Mouse (Mus musculus): ENCODE measurements around the gene Pla2g2e. TPM values are rescaled to one million over a fixed set of nuclear protein-coding genes. Genes with fewer than 3 reads are reported as not detected.
"Not testable (repeated sequence)": the region's sequence is repeated elsewhere in the genome, so short reads cannot be mapped to it uniquely, and the experiment has no call there.

Pla2g2e gene
- polyA plus RNA-seq, 1 experiment from 2014 or later: not detected

DNA sequence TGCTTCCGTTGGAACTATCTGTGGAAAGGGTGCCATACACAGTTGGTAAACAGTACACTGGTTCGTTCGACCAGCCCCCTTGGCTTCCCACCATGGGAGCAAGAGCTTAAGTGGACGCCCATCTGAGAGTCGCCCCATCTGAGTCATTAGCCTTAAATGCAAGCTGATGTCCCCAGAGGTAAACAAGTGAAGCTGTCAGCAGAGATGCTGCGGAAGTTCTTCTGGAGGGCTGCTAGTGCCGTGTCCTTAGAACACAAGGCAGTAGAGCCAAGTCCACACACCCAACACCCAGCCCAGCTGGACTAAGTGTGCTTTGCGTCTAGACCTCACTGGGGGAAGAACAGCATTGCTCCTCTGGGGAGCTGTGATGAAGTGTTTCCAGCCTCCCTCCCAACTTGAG, 11.9 kb downstream of the Pla2g2e start:
- 75% methylated on average over 8 of the region's 8 CpGs for WGBS (ENCODE audit: insufficient replicate concordance)
- Histone ChIP-seq H3K27me3 (ENCODE audit: control insufficient read depth, insufficient read depth, low read length) (no peaks in the 10 kb centered on the region), H3K9ac (ENCODE audit: low read depth, low read length) (no peak overlapping the region), H3K36me3 (ENCODE audit: control insufficient read depth, insufficient read depth, low read length) (no peaks in the 10 kb centered on the region), H3K4me3 (ENCODE audit: low read depth, low read length) (no peak overlapping the region), H3K9me3 (replicated peaks; ENCODE audit: control insufficient read depth, low read length) (no peaks in the 10 kb centered on the region), H3K4me1 (ENCODE audit: control insufficient read depth, insufficient read depth, low read length) (no peaks in the 10 kb centered on the region), H3K4me2 (no peak overlapping the region), H3K27ac (ENCODE audit: low read depth, low read length) (no peak overlapping the region)
- no peak for ATAC-seq (replicated peaks; ENCODE audit: insufficient number of reproducible peaks, low FRiP score, low TSS enrichment)

DNA sequence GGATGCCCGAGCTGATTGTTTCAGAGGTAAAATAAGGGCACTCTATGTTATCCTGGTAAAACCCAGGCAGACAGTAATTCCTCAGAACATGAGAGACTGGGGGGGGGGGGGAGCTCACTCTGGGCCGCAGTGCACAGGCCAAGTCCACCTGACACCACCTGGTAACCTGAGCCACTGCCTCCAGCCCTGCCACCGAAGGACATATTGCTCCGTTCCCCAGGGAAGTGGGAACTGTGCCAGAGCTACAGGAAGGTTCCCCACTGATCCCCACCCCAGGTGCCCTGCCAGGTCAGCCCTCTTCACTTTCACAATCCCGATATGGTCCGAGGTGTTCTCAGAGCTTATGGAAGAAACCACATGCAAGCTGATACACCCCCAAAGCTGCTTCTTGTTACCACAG, 14.9 kb downstream of the Pla2g2e start:
- no peak overlapping the region for H3K4me2 ChIP-seq
- H3K9ac ChIP-seq (ENCODE audit: low read depth, low read length): no peak overlapping the region
- WGBS (ENCODE audit: insufficient replicate concordance): 73% methylated on average over 6 of the region's 6 CpGs
- H3K4me3 ChIP-seq (ENCODE audit: low read depth, low read length): no peak overlapping the region
- no peaks in the 10 kb centered on the region for H3K9me3 ChIP-seq (replicated peaks; ENCODE audit: control insufficient read depth, low read length)
- H3K36me3 ChIP-seq (ENCODE audit: control insufficient read depth, insufficient read depth, low read length): no peaks in the 10 kb centered on the region; the same call in 1 of the 2 replicates
- no peak overlapping the region for H3K27ac ChIP-seq (ENCODE audit: low read depth, low read length)
- H3K4me1 ChIP-seq (ENCODE audit: control insufficient read depth, insufficient read depth, low read length): no peaks in the 10 kb centered on the region
- H3K27me3 ChIP-seq (ENCODE audit: control insufficient read depth, insufficient read depth, low read length): no peaks in the 10 kb centered on the region
- no peak for ATAC-seq (replicated peaks; ENCODE audit: insufficient number of reproducible peaks, low FRiP score, low TSS enrichment)

DNA sequence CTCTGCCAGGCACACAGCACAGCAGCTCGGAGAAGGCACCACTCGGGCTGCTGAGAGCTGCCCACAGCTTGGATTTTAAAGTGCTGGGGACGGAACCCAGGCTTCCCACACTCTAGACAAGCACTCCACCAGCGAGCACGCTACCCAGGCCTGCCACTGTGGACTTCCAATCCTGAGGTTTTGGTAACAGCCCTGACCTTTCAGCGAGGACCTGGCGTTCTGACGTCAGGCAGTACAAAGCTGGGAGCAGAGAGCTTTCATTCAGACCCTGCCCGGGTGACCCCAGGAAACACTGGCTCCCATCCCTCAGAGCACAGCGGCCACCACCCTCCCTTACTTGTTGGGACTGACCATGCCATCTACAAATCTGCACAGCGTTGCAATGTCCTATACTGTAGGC, 16.0 kb downstream of the Pla2g2e start:
- not testable (repeated sequence) for H3K9ac ChIP-seq (ENCODE audit: low read depth, low read length); H3K27me3 ChIP-seq (ENCODE audit: control insufficient read depth, insufficient read depth, low read length); H3K9me3 ChIP-seq (replicated peaks; ENCODE audit: control insufficient read depth, low read length); H3K4me3 ChIP-seq (ENCODE audit: low read depth, low read length); H3K4me1 ChIP-seq (ENCODE audit: control insufficient read depth, insufficient read depth, low read length); H3K36me3 ChIP-seq (ENCODE audit: control insufficient read depth, insufficient read depth, low read length); H3K4me2 ChIP-seq; ATAC-seq (replicated peaks; ENCODE audit: insufficient number of reproducible peaks, low FRiP score, low TSS enrichment); H3K27ac ChIP-seq (ENCODE audit: low read depth, low read length)
- WGBS (ENCODE audit: insufficient replicate concordance): 84% methylated on average over 11 of the region's 11 CpGs

DNA sequence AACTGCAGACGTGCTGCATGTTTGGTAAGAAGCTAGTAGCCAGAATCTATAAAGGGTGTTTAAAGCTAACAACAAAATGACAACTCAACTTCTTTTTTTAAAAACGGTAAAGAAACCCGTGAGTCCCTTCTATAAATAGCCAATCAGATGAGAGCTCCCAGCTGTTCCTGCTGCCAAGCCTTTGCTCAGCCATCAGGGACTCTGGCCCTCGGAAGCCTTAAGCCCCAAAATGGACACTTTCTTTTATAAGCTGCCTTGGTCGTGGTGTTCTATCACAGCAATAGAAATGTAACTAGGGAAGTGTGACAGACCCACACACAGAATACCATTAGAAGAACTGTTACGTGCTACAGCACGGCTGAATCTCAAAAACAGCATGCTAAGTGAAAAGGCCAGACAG, 21.6 kb downstream of the Pla2g2e start:
- Histone ChIP-seq H3K4me2 (no peak overlapping the region), H3K9ac (ENCODE audit: low read depth, low read length) (no peak overlapping the region), H3K36me3 (ENCODE audit: control insufficient read depth, insufficient read depth, low read length) (no peaks in the 10 kb centered on the region; the same call in 1 of the 2 replicates), H3K4me3 (ENCODE audit: low read depth, low read length) (no peak overlapping the region), H3K27me3 (ENCODE audit: control insufficient read depth, insufficient read depth, low read length) (no peaks in the 10 kb centered on the region), H3K4me1 (ENCODE audit: control insufficient read depth, insufficient read depth, low read length) (no peaks in the 10 kb centered on the region), H3K9me3 (replicated peaks; ENCODE audit: control insufficient read depth, low read length) (no peaks in the 10 kb centered on the region), H3K27ac (ENCODE audit: low read depth, low read length) (no peak overlapping the region)
- 73% methylated on average over 7 of the region's 7 CpGs for WGBS (ENCODE audit: insufficient replicate concordance)
- no peak for ATAC-seq (replicated peaks; ENCODE audit: insufficient number of reproducible peaks, low FRiP score, low TSS enrichment)

DNA sequence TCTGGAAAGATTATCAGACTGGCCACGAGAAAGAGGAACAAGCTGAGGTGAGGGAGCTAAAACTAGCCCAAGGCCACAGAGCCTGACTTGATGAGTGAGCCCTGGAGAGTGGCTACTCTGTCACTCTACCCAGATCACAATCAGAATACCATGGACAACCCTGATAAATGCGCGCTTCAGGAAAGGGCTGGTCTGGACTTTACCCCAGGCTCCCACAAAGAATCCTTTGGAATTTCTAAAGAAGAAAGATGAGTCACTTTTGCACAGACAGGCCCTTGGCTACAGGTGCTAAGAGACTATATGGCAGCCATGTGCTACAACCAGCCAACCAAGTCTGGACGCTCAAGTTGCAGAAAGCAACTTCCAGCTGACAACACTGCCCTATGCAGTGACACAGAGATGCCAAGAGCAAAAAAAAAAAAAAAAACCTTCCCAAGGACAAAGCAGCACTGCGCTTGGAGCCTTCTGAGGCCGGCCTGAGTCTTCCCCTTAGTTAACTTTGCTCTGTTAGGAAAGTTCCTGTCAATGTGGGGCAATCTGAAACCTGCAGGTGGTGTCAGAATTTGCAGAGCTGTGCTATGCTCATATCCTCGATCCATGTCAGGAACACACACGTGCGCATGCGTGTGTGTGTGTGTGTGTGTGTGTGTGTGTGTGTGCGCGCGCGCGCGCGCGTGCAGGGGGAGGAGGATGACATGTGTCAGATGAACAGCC, 28.0 kb downstream of the Pla2g2e start:
- Histone ChIP-seq H3K9ac (ENCODE audit: low read depth, low read length) (no peak overlapping the region), H3K4me2 (no peak overlapping the region), H3K9me3 (replicated peaks; ENCODE audit: control insufficient read depth, low read length) (no peaks in the 10 kb centered on the region), H3K27ac (ENCODE audit: low read depth, low read length) (no peak overlapping the region), H3K36me3 (ENCODE audit: control insufficient read depth, insufficient read depth, low read length) (peaks cover 3% of the 10 kb centered on the region), H3K4me1 (ENCODE audit: control insufficient read depth, insufficient read depth, low read length) (no peaks in the 10 kb centered on the region), H3K4me3 (ENCODE audit: low read depth, low read length) (no peak overlapping the region), H3K27me3 (ENCODE audit: control insufficient read depth, insufficient read depth, low read length) (no peaks in the 10 kb centered on the region)
- 90% methylated on average over 18 of the region's 18 CpGs for WGBS (ENCODE audit: insufficient replicate concordance)
- no peak for ATAC-seq (replicated peaks; ENCODE audit: insufficient number of reproducible peaks, low FRiP score, low TSS enrichment)

DNA sequence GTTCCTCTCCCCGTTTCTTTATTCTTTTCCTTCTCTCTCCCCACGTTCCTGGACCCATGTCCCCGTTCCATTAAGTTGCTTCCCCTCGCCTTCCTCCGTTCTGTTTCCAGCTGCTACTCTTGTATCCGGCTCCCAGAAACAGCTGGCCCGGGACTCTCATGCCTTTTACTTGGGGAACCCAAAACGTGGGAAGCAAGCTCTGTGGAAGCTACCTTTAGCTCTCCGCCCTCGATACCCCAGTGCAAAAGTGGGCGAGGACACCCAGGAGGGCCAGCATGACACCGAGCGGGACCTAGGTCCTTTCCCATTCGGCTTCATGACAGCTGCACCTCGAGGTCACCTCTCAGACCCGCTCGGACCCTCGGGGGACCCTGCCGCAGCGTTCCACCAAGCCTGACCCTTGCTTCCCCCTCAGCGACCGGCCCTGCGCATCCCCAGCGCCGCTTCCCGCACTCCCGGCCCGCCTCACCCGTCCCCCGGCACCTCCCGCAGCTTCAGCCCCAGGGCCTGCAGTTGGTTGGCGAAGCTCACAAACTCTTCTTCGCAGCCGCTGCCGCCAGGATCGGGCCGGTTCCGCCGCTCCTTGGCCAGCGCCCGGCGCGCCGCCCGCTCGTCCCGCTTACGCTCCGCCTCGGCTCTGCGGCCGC, 35.5 kb downstream of the Pla2g2e start:
- H3K27ac ChIP-seq (ENCODE audit: low read depth, low read length): peak overlapping the region; percentile 41

DNA sequence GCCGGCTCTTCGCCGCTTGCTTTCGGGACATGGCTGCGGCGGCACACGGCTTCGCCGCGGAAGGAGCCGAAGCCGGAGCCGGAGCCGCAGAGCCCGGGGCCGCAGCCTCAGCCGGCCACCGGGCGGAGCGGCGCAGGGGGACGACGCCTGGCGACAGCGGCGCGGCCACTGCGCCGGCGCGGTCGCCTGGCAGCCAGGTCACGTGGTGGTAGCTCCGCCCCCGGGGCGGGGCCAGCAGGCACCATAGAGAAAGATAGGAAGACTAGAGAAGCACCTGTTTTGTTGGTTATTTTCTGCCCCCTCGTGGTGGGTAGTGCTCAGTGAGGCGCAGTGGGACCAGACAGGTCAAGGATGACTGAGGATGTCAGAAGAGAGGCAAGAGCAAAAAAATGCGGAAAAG, 36.1 kb downstream of the Pla2g2e start, which contains the start of gene Otud3:
Gene Otud3 (minus strand): TSS at position 149 of the 400 bp plus-strand sequence.
- peak within 1 kb of the TSS; percentile 41 for H3K27ac ChIP-seq (ENCODE audit: low read depth, low read length)
- H3K4me1 ChIP-seq (ENCODE audit: control insufficient read depth, insufficient read depth, low read length): peaks cover 5% of the 10 kb centered on the region
- H3K27me3 ChIP-seq (ENCODE audit: control insufficient read depth, insufficient read depth, low read length): no peaks in the 10 kb centered on the region
- peak within 1 kb of the TSS; percentile 96 for H3K4me2 ChIP-seq
- no peaks in the 10 kb centered on the region for H3K9me3 ChIP-seq (replicated peaks; ENCODE audit: control insufficient read depth, low read length)
- no peaks in the 10 kb centered on the region for H3K36me3 ChIP-seq (ENCODE audit: control insufficient read depth, insufficient read depth, low read length)
- H3K4me3 ChIP-seq (ENCODE audit: low read depth, low read length): peak within 1 kb of the TSS; percentile 92
- 1% methylated on average over 39 of the region's 39 CpGs for WGBS (ENCODE audit: insufficient replicate concordance)
- peak; percentile 92 for ATAC-seq (replicated peaks; ENCODE audit: insufficient number of reproducible peaks, low FRiP score, low TSS enrichment)
- H3K9ac ChIP-seq (ENCODE audit: low read depth, low read length): peak within 1 kb of the TSS; percentile 91

More for the DNA sequence above, 35.5 kb downstream of the Pla2g2e start:
- H3K4me2 ChIP-seq: peak overlapping the region; percentile 96
- 1% methylated on average over 52 of the region's 52 CpGs for WGBS (ENCODE audit: insufficient replicate concordance)
- H3K9me3 ChIP-seq (replicated peaks; ENCODE audit: control insufficient read depth, low read length): no peaks in the 10 kb centered on the region
- ATAC-seq (replicated peaks; ENCODE audit: insufficient number of reproducible peaks, low FRiP score, low TSS enrichment): peak; percentile 60
- peak overlapping the region; percentile 92 for H3K4me3 ChIP-seq (ENCODE audit: low read depth, low read length)
- no peaks in the 10 kb centered on the region for H3K36me3 ChIP-seq (ENCODE audit: control insufficient read depth, insufficient read depth, low read length)
- H3K27me3 ChIP-seq (ENCODE audit: control insufficient read depth, insufficient read depth, low read length): no peaks in the 10 kb centered on the region
- peak overlapping the region; percentile 91 for H3K9ac ChIP-seq (ENCODE audit: low read depth, low read length)
- peaks cover 5% of the 10 kb centered on the region for H3K4me1 ChIP-seq (ENCODE audit: control insufficient read depth, insufficient read depth, low read length)

DNA sequence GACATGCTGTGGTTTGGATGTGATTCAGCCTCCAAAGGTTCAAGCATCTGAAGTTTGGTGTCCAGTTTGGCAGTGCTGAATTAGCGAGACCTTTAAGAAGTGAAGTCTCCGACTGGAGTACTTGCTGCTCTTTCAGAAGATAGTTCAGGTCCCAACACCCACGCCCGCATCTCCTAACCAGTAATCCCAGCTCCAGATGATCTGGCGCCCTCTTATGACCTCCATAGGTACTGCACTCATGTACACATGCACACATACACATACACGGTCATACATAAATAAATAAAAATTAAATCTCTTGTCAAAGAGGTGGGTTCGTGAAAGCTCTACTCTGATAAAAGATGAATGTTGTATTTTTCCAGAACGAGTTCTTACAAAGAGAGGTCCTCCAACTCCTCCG, 39.5 kb downstream of the Pla2g2e start:
- Histone ChIP-seq H3K27me3 (ENCODE audit: control insufficient read depth, insufficient read depth, low read length) (peaks cover 5% of the 10 kb centered on the region; the same call in 1 of the 2 replicates), H3K4me3 (ENCODE audit: low read depth, low read length) (no peak overlapping the region), H3K36me3 (ENCODE audit: control insufficient read depth, insufficient read depth, low read length) (no peaks in the 10 kb centered on the region), H3K9me3 (replicated peaks; ENCODE audit: control insufficient read depth, low read length) (no peaks in the 10 kb centered on the region), H3K27ac (ENCODE audit: low read depth, low read length) (no peak overlapping the region), H3K4me1 (ENCODE audit: control insufficient read depth, insufficient read depth, low read length) (peaks cover 5% of the 10 kb centered on the region), H3K4me2 (no peak overlapping the region), H3K9ac (ENCODE audit: low read depth, low read length) (no peak overlapping the region)
- ATAC-seq (replicated peaks; ENCODE audit: insufficient number of reproducible peaks, low FRiP score, low TSS enrichment): no peak
- WGBS (ENCODE audit: insufficient replicate concordance): 75% methylated on average over 9 of the region's 9 CpGs
